Mouse (Mus musculus): ENCODE measurements around the gene Gldn. TPM values are rescaled to one million over a fixed set of nuclear protein-coding genes. Genes with fewer than 3 reads are reported as not detected.
A peak's percentile ranks its signal among the peaks of the same experiment; 100 is the strongest.

Gldn gene
- polyA plus RNA-seq (2016; fragmentation: Nextera tagmentation; extraction: Ambion mirVana) = 0.15 and 0.19 TPM in 2 replicates

GRCm38 (mm10) chr9:54286331-54286987 is at the start of gene Gldn:
TSS of gene Gldn (plus strand) at chr9:54286486.
- peak within 1 kb of the TSS; percentile 66 for H3K27ac ChIP-seq (replicated peaks)

GRCm38 (mm10) chr9:54244869-54245665 is 41.2 kb upstream of the Gldn start:
- H3K27ac ChIP-seq (replicated peaks) = peak overlapping the region; percentile 55
- peaks cover 10% of the 10 kb centered on the region; the same call in 1 of the 2 replicates for H3K4me1 ChIP-seq
- H3K27me3 ChIP-seq (ENCODE audit: low read depth, poor library complexity, severe bottlenecking) = no peaks in the 10 kb centered on the region
- DNase-seq (ENCODE audit: low spot score) = no peak
- 86% methylated on average over 3 of the region's 3 CpGs for WGBS
- H3K36me3 ChIP-seq = no peaks in the 10 kb centered on the region
- H3K4me3 ChIP-seq = no peak overlapping the region
- no peaks in the 10 kb centered on the region for H3K9me3 ChIP-seq (replicated peaks)

More at GRCm38 (mm10) chr9:54286331-54286987, at the start of gene Gldn:
- Histone ChIP-seq H3K4me3 (peak within 1 kb of the TSS; percentile 55), H3K36me3 (no peaks in the 10 kb centered on the region), H3K27me3 (ENCODE audit: low read depth, poor library complexity, severe bottlenecking) (peaks cover 35% of the 10 kb centered on the region), H3K4me1 (peaks cover 22% of the 10 kb centered on the region), H3K9me3 (replicated peaks) (no peaks in the 10 kb centered on the region)
- 3% methylated on average over 61 of the region's 61 CpGs for WGBS
- DNase-seq (ENCODE audit: low spot score) = peak; percentile 55

- WGBS = 86% methylated on average over 4 of the region's 4 CpGs
- Histone ChIP-seq H3K9me3 (replicated peaks) (no peaks in the 10 kb centered on the region), H3K4me3 (no peak overlapping the region), H3K36me3 (no peaks in the 10 kb centered on the region), H3K27ac (replicated peaks) (no peak overlapping the region), H3K4me1 (no peaks in the 10 kb centered on the region), H3K27me3 (ENCODE audit: low read depth, poor library complexity, severe bottlenecking) (no peaks in the 10 kb centered on the region)
- no peak for DNase-seq (ENCODE audit: low spot score)
These were observed 21.5 kb upstream of the Gldn start for GRCm38 (mm10) chr9:54264754-54265153.

- no peaks in the 10 kb centered on the region for H3K27me3 ChIP-seq (ENCODE audit: low read depth, poor library complexity, severe bottlenecking)
- no peak for DNase-seq (ENCODE audit: low spot score)
- WGBS = 87% methylated on average over 7 of the region's 7 CpGs
- H3K4me1 ChIP-seq = no peaks in the 10 kb centered on the region
- no peak within 1 kb of the TSS for H3K27ac ChIP-seq (replicated peaks)
- H3K9me3 ChIP-seq (replicated peaks) = no peaks in the 10 kb centered on the region
- no peaks in the 10 kb centered on the region for H3K36me3 ChIP-seq
- no peak within 1 kb of the TSS for H3K4me3 ChIP-seq
These were observed 18.3 kb upstream of the Gldn start, which contains the start of gene Cyp19a1 for GRCm38 (mm10) chr9:54268010-54268409. TSS of gene Cyp19a1 (minus strand) at chr9:54268110.

DNA sequence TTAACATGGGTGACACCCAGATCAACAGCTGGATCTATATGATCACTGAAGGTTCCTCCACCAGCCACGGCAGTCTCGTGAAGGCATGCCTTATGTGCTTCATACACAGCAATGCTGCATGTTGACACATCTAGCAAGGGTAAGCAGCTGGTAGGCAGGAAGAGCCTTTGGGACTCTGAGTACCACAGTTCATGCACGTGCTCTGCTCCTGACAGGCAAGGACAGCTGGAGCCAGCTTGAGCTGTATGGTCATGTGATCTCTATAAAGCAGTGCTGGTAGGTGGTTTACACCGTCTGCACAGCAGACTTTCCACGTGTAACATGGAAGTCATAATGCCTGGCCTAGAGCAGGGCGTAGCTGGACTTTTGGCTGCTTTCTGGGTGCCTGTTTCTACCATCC is 16.3 kb upstream of the Gldn start:
- H3K9me3 ChIP-seq (replicated peaks) = no peaks in the 10 kb centered on the region
- H3K36me3 ChIP-seq = no peaks in the 10 kb centered on the region
- WGBS = 85% methylated on average over 6 of the region's 6 CpGs
- H3K27ac ChIP-seq (replicated peaks) = no peak overlapping the region
- no peaks in the 10 kb centered on the region for H3K27me3 ChIP-seq (ENCODE audit: low read depth, poor library complexity, severe bottlenecking)
- H3K4me3 ChIP-seq = no peak overlapping the region
- no peak for DNase-seq (ENCODE audit: low spot score)
- no peaks in the 10 kb centered on the region for H3K4me1 ChIP-seq

GRCm38 (mm10) chr9:54270889-54271288 is 15.4 kb upstream of the Gldn start:
- Histone ChIP-seq H3K4me1 (no peaks in the 10 kb centered on the region), H3K27me3 (ENCODE audit: low read depth, poor library complexity, severe bottlenecking) (no peaks in the 10 kb centered on the region), H3K36me3 (no peaks in the 10 kb centered on the region), H3K27ac (replicated peaks) (no peak overlapping the region), H3K4me3 (no peak overlapping the region), H3K9me3 (replicated peaks) (no peaks in the 10 kb centered on the region)
- no peak for DNase-seq (ENCODE audit: low spot score)
- 38% methylated on average over 5 of the region's 5 CpGs for WGBS

DNA sequence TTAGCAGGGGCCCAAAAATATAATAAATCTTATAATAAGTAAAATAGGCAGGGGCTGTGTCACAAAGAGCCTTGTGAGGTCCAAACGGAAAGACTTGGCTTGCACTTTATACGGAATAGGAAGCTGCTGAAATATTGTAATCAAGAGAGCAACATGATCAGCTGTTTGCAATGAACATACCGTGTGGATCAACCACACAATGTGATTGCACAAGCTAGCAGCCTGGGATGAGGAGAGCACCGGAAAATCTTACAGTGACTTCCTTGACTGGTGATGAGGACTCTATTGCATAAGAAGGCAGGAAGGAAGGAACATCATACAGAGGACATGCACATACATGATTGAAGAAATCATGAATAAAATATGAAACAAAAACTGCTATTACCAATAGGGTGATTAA is 11.0 kb upstream of the Gldn start:
- H3K27ac ChIP-seq (replicated peaks) = no peak overlapping the region
- H3K36me3 ChIP-seq = no peaks in the 10 kb centered on the region
- DNase-seq (ENCODE audit: low spot score) = no peak
- WGBS = 95% methylated on average over 4 of the region's 4 CpGs
- no peaks in the 10 kb centered on the region for H3K9me3 ChIP-seq (replicated peaks)
- H3K27me3 ChIP-seq (ENCODE audit: low read depth, poor library complexity, severe bottlenecking) = no peaks in the 10 kb centered on the region
- no peaks in the 10 kb centered on the region for H3K4me1 ChIP-seq
- no peak overlapping the region for H3K4me3 ChIP-seq

- H3K9me3 ChIP-seq (replicated peaks) = no peaks in the 10 kb centered on the region
- H3K4me1 ChIP-seq = no peaks in the 10 kb centered on the region
- no peak overlapping the region for H3K27ac ChIP-seq (replicated peaks)
- DNase-seq (ENCODE audit: low spot score) = no peak
- 86% methylated on average over 12 of the region's 12 CpGs for WGBS
- H3K4me3 ChIP-seq = no peak overlapping the region
- H3K36me3 ChIP-seq = no peaks in the 10 kb centered on the region
- no peaks in the 10 kb centered on the region for H3K27me3 ChIP-seq (ENCODE audit: low read depth, poor library complexity, severe bottlenecking)
These were observed 7.2 kb upstream of the Gldn start for GRCm38 (mm10) chr9:54279046-54279589.

GRCm38 (mm10) chr9:54287804-54288203 is 1.5 kb downstream of the Gldn start:
- Histone ChIP-seq H3K9me3 (replicated peaks) (no peaks in the 10 kb centered on the region), H3K27me3 (ENCODE audit: low read depth, poor library complexity, severe bottlenecking) (peaks cover 35% of the 10 kb centered on the region), H3K27ac (replicated peaks) (no peak overlapping the region), H3K36me3 (no peaks in the 10 kb centered on the region), H3K4me3 (no peak overlapping the region), H3K4me1 (peaks cover 22% of the 10 kb centered on the region)
- 72% methylated on average over 5 of the region's 5 CpGs for WGBS
- DNase-seq (ENCODE audit: low spot score) = no peak

DNA sequence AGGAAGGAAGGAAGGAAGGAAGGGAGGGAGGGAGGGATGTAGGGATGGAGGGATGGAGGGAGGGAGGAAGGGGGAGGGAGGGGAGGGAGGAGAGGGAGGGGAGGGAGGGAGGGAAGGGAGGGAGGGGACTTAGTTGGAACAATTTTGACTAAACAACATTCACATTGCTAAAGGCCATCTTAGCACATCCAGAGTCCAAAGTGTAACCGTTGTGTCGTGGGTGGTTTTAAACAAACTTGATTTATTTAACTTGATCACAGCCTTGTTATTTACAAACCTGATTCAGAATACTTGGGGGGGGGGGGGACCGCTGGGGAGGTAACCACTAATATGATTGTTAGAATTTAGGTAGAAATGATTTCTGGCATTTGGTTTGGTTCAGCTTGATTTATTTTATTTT is 13.1 kb downstream of the Gldn start:
- Histone ChIP-seq H3K9me3 (replicated peaks) (no peaks in the 10 kb centered on the region), H3K4me3 (no peak overlapping the region), H3K4me1 (no peaks in the 10 kb centered on the region; the same call in 1 of the 2 replicates), H3K27ac (replicated peaks) (no peak overlapping the region), H3K36me3 (no peaks in the 10 kb centered on the region), H3K27me3 (ENCODE audit: low read depth, poor library complexity, severe bottlenecking) (no peaks in the 10 kb centered on the region)
- no peak for DNase-seq (ENCODE audit: low spot score)
- 85% methylated on average over 3 of the region's 3 CpGs for WGBS

DNA sequence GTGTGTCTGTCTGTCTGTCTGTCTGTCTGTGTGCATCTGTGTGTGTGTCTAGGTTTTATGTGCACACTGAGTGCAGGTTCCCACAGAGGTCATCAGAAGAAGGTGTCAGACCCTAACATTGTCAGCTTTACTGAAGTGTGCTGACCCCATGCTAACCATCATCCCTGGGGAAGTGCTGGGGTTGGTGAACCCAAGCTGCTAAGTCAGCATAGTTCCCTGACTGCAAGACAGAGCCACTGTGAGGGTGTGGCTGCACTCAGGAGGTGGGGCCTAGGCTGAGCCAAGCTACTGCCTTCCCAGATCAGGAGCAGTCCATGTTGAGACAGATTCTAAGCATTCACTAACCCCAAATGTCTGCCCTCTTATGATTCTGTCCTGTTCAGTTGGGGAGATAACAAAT is 13.5 kb downstream of the Gldn start:
- Histone ChIP-seq H3K4me1 (no peaks in the 10 kb centered on the region; the same call in 1 of the 2 replicates), H3K9me3 (replicated peaks) (no peaks in the 10 kb centered on the region), H3K27ac (replicated peaks) (no peak overlapping the region), H3K27me3 (ENCODE audit: low read depth, poor library complexity, severe bottlenecking) (no peaks in the 10 kb centered on the region), H3K36me3 (no peaks in the 10 kb centered on the region), H3K4me3 (no peak overlapping the region)
- DNase-seq (ENCODE audit: low spot score) = no peak

DNA sequence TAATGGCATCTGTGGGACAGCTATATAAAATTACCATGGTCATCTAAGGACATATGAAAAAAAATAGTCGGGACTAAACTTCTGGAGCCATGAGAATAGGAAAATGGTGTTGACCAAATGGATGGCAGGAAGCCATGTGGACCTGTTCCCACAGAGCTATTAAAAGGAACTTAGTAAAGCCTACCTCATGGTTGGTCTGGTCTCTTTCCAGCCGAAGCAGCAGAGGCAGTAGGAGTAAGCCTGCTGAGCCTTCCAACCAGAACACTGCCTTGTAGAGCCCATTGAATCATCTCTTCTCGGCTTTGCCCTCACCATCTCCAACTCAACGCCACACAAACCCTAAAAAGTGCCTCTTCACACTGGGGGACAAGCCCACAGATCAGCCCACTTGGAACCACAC is 15.0 kb downstream of the Gldn start:
- H3K27me3 ChIP-seq (ENCODE audit: low read depth, poor library complexity, severe bottlenecking) = no peaks in the 10 kb centered on the region
- no peak overlapping the region for H3K4me3 ChIP-seq
- H3K9me3 ChIP-seq (replicated peaks) = no peaks in the 10 kb centered on the region
- no peaks in the 10 kb centered on the region for H3K36me3 ChIP-seq
- 85% methylated on average over 4 of the region's 4 CpGs for WGBS
- H3K4me1 ChIP-seq = no peaks in the 10 kb centered on the region; the same call in 1 of the 2 replicates
- no peak overlapping the region for H3K27ac ChIP-seq (replicated peaks)
- DNase-seq (ENCODE audit: low spot score) = no peak

DNA sequence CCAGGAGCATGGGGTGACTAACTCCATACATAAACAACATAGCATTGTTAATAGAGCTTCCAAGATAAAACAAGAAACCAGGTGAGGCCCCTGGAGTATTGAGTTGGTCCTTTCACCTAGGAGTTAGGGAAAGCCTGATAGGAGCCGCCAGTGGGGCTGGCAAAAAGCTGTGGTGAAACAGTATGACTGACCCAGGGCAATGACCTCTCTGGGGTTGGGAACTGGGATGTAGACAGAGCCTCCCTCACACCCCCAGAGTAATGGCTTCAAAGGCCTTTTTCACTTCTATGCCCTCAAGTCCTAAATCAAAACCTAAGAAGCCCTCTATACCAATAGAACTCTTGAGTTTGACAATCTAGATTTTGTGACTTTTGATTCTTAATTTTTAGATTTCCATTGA is 21.9 kb downstream of the Gldn start:
- no peaks in the 10 kb centered on the region; the same call in 1 of the 2 replicates for H3K4me1 ChIP-seq
- H3K36me3 ChIP-seq = no peaks in the 10 kb centered on the region
- no peaks in the 10 kb centered on the region for H3K9me3 ChIP-seq (replicated peaks)
- WGBS = 70% methylated on average over 1 of the region's 1 CpGs
- H3K27ac ChIP-seq (replicated peaks) = no peak overlapping the region
- no peak for DNase-seq (ENCODE audit: low spot score)
- H3K4me3 ChIP-seq = no peak overlapping the region
- H3K27me3 ChIP-seq (ENCODE audit: low read depth, poor library complexity, severe bottlenecking) = no peaks in the 10 kb centered on the region
